Mouse (Mus musculus): Measurements from ENCODE around the gene Taf6l. TPM values are rescaled to one million over a fixed set of nuclear protein-coding genes. Genes with fewer than 3 reads are reported as not detected.

Gene Taf6l
- 1.2 TPM for polyA plus RNA-seq (2014; fragmentation: Illumina TruSeq; extraction: RNeasy Lipid Tissue Mini Kit (QIAGEN cat#74804))

DNA sequence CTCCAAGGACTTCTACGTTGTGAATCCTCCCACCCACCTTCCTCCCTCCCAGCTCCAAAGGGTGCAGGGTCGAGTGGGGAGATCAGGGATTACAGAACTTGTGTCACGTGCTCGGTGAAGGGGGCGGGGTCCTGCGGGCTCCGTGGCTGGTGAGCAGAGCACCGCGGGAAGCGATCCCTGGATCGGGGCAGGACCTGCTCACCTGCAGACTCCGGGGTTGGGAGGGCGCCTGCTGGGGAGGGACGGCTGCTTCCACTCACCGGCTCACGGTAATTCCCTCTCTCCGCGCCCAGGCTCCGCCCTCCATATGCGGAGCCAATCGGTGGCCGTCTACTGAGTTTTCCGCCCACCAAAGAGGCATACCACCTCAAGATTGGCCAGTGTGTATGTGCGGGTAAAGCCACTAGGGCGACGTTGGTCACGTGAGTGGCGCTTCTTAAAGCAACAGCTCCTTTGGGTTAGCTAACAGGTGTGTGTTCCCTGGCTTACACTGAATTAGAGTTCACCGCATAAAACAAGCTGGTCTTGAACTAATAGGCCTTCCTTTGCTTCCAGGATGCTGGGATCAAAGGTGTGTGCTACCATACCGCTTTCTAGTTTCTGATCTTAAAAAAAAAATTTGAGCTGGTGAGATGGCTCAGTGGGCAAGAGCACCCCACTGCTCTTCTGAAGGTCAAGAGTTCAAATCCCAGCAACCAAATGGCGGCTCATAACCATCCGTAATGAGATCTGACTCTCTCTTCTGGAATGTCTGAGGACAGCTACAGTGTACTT lies at the start of gene Taf6l:
TSS of gene Taf6l (minus strand) at position 410 of the 774 bp plus-strand sequence.

DNA sequence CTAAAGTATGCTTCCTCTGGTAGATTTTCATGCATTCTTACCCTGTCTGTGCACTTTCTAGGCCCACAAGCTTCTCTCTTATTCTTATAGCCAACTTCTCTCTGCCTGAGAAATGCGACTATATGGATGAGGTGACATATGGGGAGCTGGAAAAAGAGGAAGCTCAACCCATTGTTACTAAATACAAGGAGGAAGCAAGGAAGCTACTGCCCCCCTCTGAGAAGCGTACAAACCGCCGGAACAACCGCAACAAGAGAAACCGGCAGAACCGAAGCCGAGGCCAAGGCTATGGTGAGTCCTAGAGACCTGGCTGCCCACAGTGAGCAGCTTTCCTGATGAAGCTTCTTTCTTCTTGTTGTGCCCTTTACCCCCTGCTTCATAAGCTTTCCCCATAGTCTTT lies 43.4 kb upstream of the Taf6l start, which contains the start of gene AC129217.1:
TSS of gene AC129217.1 (plus strand) at position 114 of the 400 bp plus-strand sequence.

DNA sequence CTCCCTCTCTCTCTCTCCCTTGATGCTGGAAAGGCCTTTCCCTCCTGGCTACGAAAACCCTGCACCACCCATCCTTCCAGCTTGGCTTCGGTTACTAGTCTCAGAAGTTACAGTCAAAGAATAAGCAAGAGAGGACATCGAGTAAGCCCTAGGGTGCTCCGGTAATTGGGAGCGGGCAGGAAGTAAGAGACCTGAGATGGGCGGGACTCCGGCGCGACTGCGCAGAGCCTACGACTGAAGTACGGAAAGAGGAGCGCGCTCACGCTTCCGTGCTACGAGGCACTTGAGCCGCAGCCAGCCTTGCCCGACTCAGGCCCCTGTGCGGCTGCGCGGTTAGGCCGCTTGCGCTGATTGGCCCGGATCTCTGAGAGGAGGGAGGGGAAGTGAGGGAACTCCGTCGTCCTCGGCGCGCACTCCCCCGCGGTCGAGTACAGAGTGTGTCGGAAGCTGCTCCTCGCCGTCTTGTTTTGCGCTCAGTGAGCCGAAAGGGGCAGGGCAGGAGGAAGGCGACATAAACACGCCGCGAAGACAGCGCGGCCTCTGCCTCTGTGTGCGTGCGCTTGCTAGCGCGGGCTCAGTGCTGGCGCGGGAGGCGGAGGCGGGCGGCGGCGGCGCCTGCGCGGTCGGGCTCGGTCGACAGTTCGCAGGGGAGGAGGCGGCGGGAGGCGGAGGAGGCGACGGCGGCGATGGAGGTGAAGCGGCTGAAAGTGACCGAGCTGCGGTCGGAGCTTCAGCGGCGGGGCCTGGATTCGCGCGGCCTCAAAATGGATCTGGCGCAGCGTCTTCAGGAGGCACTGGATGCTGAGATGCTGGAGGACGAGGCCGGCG lies 33.6 kb upstream of the Taf6l start, which contains the start of gene Hnrnpul2:
TSS of gene Hnrnpul2 (plus strand) at position 415 of the 828 bp plus-strand sequence.

DNA sequence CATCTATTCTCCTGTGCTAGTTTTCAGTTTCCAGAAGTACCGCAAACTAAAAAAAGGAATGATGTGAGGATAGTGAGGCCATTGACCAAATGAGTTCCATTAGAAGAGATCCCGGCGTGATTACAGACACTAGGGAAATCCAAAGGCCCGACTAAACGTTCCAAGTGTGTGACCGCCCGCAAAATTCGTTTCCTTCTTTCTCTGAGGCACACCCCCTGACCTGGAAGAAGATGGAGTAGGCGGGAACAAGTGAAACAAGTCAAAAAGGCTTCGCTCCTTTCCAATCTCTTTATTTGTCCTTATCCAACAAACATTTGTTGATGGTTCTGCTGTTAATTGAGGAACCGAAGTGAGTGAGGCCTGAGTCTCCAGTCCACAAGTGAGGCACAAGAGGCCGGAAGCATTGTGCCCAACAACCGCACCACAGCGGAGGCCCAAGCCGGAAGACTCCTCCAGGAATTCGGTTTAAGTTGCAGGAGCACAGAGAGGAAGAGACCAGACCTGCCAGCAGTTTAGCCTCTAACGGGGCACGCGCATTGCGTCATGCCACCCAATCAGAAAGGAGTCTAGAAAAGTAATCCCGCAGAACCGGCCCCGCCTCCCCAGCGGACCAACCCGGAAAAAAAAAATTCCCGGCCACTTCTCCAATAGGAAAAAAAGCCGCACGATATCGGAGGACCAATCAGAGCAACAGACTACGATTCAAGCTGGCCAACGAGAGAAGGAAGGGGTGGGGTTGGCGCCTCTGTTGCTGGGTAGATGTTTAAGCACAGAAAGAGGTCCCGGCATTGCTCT lies 32.8 kb upstream of the Taf6l start, which contains the start of gene Ttc9c:
TSS of gene Ttc9c (minus strand) at position 533 of the 795 bp plus-strand sequence.

DNA sequence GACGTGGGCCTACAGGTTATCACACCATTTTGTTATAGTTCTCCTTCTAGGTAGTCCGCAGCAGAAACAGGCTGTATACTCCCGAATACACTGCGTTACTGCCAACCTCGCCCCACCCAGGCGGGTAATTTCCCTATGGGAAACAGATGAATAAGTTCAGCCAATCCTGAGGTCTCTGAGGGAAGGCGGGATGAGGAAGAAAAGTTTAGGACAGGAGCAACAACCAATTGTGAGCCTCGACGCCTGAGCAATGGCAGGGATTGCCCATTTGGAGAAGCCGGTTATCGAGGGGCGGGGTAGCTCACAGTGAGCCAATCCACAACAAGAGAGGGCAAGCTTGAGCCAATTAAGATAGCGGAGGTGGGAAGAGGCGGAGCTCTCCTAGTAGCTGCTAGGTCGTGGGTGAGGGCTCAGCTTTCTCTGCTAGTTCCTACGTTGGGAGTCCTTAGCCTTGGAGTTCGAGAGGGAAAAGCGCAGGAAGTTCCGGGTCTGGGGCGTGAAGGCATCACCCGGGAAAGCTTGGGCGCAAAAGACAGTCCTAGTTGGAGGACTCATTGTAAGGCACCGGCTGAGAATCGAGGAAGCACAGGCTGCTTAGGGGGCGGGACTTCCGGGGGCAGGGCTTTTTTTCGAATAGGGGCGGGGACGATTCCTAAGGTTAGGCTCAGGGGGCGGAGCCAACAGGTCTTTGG lies 16.1 kb upstream of the Taf6l start, which contains the start of gene Zbtb3:
TSS of gene Zbtb3 (plus strand) at position 426 of the 692 bp plus-strand sequence.

DNA sequence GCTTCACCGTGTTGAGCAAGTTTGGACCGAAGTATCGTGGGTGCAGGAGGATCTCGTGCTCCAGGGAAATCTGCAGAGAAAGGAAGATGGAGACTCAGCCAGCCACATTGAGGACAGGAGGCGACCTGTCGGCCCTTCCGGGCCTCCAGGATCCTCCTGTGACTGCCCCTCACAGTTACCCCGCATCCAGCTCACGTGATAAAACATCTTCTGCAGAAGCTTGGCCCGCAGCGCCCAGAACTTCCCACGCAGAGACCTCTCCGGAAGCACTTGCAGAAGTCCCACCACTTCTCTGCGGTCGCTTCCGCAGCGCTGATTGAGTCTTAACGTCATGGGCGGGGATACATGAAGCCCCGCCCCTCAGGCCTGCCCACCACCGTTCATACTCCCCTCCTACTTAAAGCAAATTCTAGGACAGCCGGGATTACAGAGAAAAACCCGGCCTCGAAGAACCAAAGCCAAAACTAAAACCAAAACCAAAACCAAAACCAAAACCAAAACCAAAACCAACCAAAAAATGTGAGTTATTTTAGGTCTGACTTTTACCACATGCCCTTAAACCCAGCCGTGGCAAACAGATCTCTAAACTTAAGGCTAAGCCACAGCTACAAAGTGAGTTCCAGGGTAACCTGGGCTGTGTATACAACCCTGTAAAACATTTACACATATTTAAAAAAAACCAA lies 12.2 kb upstream of the Taf6l start, which contains the start of gene Polr2g:
TSS of gene Polr2g (minus strand) at position 314 of the 683 bp plus-strand sequence.

DNA sequence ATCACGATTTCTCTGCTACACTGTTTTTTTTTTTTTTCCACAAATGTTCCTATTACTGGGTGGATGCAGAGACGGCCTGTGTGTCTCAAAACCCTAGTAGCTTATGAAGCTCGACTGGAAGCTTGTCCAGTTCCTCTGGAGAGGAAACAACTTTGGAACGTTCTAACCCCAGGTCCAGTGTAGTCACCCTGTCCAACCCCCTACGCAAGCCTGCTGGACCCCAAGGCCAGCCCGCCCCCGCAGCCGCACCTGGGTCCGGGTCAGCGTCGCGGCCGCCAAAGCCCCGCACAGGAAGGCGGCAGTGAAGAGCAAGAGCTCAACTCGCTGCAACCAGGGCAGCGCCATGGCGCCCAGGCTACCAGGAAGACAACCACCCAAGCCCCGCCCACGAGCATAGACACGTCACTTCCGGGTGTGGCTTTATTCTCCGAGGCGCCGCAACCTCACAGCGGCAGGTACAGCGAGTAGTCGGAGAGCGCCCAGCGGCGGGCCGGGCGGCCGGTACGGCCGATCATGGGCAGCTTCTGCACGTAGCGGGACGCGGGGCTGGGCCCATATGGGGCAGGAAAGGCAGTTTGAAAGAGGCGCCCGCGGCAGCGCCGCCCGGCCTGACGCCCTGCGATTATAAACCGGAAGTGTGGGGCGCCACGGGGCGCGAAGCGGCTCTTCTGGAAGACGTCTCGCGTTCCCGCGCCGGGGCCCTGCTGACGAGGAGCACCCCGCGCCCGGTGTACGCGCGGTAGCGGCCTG lies 12.0 kb downstream of the Taf6l start, which contains the start of gene Tmem179b:
TSS of gene Tmem179b (minus strand) at position 382 of the 750 bp plus-strand sequence.

DNA sequence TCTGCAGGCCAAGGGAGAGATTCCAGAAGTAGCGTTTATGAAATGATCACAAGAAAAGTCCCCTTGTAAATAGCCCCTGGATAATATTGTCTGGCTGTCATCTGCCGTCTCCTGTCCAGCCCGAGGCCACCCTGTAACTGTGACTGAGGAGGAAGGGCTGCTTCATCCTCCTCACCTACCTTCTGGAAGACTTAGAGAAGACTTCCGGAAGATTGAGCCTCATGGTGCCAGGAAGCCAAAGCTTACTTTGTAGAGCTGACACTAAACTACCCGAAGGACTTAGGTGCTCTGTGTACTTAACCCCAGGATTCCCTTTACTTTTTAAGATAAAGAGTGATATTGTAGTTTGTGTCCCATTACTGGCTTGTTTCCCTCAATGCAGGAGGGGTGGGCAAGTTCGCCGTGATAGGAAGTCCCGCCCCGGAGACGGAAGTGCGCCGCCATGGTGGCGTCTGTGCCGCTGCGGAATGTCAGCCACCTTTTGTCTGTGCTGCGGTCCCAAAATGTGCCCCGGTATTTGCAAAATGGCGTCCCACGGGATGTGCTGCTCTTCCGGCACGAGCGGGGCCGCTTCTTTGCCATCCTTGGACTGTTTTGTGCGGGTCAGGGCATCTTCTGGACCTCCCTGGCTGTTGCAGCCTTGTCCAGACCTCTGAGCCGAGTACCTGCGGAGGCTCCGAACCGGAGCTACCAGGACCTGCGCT lies 15.5 kb downstream of the Taf6l start, which contains the start of gene Tmem223:
TSS of gene Tmem223 (plus strand) at position 430 of the 704 bp plus-strand sequence.

DNA sequence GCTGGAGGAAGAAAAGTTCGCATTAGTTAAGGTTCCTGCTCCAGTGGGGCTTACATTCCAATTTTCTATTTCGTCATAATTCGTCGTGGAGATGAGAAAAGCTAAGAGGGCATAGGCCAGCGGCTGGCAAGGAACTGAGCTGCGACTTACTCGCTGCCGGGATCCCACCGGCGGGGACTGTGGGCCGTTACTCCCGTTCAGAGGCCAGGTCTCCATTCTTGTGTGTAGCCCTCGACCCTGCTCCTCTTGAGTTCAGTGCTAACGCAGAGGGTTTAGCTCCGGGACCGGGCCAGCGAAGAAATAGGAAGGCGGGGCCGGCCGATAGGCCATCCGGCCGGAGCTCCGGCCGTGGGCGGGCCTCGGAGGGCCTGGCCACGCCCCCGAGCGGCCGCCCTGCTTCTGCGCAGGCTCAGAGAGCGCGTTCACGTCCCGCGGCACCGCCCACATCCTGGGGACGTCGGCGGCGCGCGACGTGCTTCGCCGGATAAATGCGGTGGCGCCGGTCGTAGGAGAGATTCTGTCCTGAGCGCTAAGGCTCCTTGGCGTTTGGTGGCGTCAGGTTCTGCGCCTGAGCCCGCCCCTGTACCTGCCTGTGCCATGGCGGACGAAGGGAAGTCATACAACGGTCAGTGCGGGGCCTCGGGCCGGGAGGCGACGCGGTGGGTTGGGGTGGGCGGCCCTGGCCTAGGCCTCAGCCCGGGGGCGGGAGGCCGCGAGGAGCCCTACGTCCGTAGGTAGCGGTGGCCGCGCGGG lies 29.4 kb downstream of the Taf6l start, which contains the start of gene Nxf1:
TSS of gene Nxf1 (plus strand) at position 439 of the 753 bp plus-strand sequence.

DNA sequence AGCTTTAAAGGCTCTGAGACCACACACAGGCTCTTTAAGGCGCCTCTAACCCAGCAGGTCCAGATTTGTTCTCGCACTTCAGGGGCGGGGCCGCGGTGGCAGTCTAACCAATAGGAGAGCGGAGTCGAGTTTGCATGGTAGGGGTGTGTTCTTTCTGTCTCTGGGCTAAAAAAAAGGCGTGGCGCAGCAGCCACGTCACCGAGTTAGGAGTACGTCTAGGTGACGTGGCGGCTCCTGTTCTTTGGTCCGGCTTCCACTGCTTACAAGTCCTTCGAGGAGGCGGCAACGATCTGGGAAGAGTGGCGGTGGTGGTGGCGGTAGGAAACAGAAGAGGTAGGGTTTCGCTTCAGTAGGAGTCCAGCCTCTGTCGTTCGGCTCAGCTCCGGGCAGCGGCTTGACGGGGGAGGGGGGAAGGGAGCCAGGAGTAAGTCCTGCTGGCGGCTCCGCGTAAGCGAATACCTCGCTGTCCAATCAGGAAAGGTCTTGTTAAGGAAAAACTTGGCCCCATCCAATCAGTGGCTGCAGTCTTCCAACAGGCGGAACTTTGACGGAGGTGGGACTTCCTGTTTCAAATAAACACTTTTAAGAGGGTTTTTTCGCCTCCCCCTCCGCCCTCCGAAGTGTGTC lies 44.9 kb downstream of the Taf6l start, which contains the start of gene Stx5a:
TSS of gene Stx5a (plus strand) at position 171 of the 627 bp plus-strand sequence.

DNA sequence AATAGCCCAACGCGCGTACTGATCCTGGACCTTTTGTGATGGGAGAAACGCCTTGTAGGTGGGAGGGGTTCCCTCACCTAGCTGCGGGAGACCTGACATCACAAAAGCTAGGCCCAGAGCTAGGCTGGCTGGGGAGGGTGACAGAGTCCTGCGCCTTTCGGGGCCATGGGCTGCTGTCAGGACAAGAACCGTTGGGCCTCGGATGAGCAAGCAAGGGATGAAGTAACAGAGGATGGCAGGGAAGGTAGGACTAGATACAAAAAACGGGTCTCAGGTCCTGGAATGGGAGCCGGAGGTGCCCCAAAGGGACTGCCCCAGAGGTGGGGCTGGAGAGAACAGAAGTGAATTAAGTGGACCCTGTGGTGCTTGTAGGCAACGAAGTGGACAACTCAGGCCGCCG lies 45.6 kb downstream of the Taf6l start, which contains the start of gene 1700092M07Rik:
TSS of gene 1700092M07Rik (plus strand) at position 116 of the 400 bp plus-strand sequence.

DNA sequence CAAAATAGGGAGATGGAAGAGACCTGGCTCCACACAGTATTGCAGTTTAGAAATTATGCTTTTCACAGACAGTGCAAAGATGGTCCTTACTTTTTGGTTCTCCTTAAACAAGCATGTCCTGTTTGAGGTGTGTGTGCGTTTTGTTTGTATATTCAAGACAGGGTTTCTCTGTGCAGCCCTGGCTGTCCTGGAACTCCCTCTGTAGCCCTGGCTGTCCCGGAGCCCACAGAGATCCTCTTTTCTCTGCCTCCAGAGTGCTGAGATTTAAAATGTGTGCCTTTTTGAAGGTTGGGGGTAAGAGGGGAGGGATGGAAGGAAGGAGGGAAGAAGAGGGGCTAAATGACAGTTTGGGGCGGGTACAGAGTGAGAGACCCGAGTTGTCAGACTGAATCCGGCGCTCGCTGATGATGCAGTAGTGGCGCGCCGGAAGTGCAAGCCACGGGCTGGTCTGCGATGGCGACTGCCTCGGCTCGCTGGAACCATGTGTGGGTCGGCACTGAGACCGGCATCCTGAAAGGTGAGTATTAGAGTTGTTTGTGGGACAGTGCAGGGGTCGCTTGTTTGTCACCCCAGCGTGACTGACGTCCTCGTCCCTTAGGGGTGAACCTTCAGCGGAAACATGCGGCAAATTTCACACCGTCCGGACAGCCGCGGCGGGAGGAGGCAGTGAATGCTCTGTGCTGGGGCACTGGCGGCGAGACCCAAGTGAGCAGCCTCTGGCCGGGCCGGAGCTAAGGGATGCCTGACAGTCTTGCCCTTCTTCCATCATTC lies 50.6 kb downstream of the Taf6l start, which contains the start of gene Wdr74:
TSS of gene Wdr74 (plus strand) at position 439 of the 771 bp plus-strand sequence.

Other genes with a start within 250 kb of the Taf6l start
- gene Slc22a8, start 195.2 kb downstream of the Taf6l start, polyA plus RNA-seq (2014; fragmentation: Illumina TruSeq; extraction: RNeasy Lipid Tissue Mini Kit (QIAGEN cat#74804)): not detected
- gene Slc22a6, start 168.4 kb downstream of the Taf6l start, polyA plus RNA-seq (2014; fragmentation: Illumina TruSeq; extraction: RNeasy Lipid Tissue Mini Kit (QIAGEN cat#74804)): not detected
- not detected for gene Chrm1, start 122.6 kb downstream of the Taf6l start, polyA plus RNA-seq (2014; fragmentation: Illumina TruSeq; extraction: RNeasy Lipid Tissue Mini Kit (QIAGEN cat#74804))
- gene Slc3a2, start 63.0 kb downstream of the Taf6l start, polyA plus RNA-seq (2014; fragmentation: Illumina TruSeq; extraction: RNeasy Lipid Tissue Mini Kit (QIAGEN cat#74804)): 233 TPM
- 11.1 TPM for gene Wdr74, start 50.6 kb downstream of the Taf6l start, polyA plus RNA-seq (2014; fragmentation: Illumina TruSeq; extraction: RNeasy Lipid Tissue Mini Kit (QIAGEN cat#74804))
- not detected for gene 1700092M07Rik, start 45.7 kb downstream of the Taf6l start, polyA plus RNA-seq (2014; fragmentation: Illumina TruSeq; extraction: RNeasy Lipid Tissue Mini Kit (QIAGEN cat#74804))
- gene Stx5a, start 45.0 kb downstream of the Taf6l start, polyA plus RNA-seq (2014; fragmentation: Illumina TruSeq; extraction: RNeasy Lipid Tissue Mini Kit (QIAGEN cat#74804)): 65.4 TPM
- 63.1 TPM for gene Nxf1, start 29.3 kb downstream of the Taf6l start, polyA plus RNA-seq (2014; fragmentation: Illumina TruSeq; extraction: RNeasy Lipid Tissue Mini Kit (QIAGEN cat#74804))
- 26.6 TPM for gene Tmem223, start 15.4 kb downstream of the Taf6l start, polyA plus RNA-seq (2014; fragmentation: Illumina TruSeq; extraction: RNeasy Lipid Tissue Mini Kit (QIAGEN cat#74804))
- 29.5 TPM for gene Tmem179b, start 11.9 kb downstream of the Taf6l start, polyA plus RNA-seq (2014; fragmentation: Illumina TruSeq; extraction: RNeasy Lipid Tissue Mini Kit (QIAGEN cat#74804))
- 64.4 TPM for gene Polr2g, start 12.2 kb upstream of the Taf6l start, polyA plus RNA-seq (2014; fragmentation: Illumina TruSeq; extraction: RNeasy Lipid Tissue Mini Kit (QIAGEN cat#74804))
- gene Zbtb3, start 16.1 kb upstream of the Taf6l start, polyA plus RNA-seq (2014; fragmentation: Illumina TruSeq; extraction: RNeasy Lipid Tissue Mini Kit (QIAGEN cat#74804)): not detected
- 110 TPM for gene Ttc9c, start 32.9 kb upstream of the Taf6l start, polyA plus RNA-seq (2014; fragmentation: Illumina TruSeq; extraction: RNeasy Lipid Tissue Mini Kit (QIAGEN cat#74804))
- gene Hnrnpul2, start 33.6 kb upstream of the Taf6l start, polyA plus RNA-seq (2014; fragmentation: Illumina TruSeq; extraction: RNeasy Lipid Tissue Mini Kit (QIAGEN cat#74804)): 169 TPM
- gene AC129217.1, start 43.4 kb upstream of the Taf6l start, polyA plus RNA-seq (2014; fragmentation: Illumina TruSeq; extraction: RNeasy Lipid Tissue Mini Kit (QIAGEN cat#74804)): 3.6 TPM
- gene Bscl2, start 51.0 kb upstream of the Taf6l start, polyA plus RNA-seq (2014; fragmentation: Illumina TruSeq; extraction: RNeasy Lipid Tissue Mini Kit (QIAGEN cat#74804)): 25.1 TPM
- gene Gng3, start 52.8 kb upstream of the Taf6l start, polyA plus RNA-seq (2014; fragmentation: Illumina TruSeq; extraction: RNeasy Lipid Tissue Mini Kit (QIAGEN cat#74804)): 0.57 TPM
- 10.2 TPM for gene Lrrn4cl, start 64.4 kb upstream of the Taf6l start, polyA plus RNA-seq (2014; fragmentation: Illumina TruSeq; extraction: RNeasy Lipid Tissue Mini Kit (QIAGEN cat#74804))
- 15.6 TPM for gene Ubxn1, start 85.1 kb upstream of the Taf6l start, polyA plus RNA-seq (2014; fragmentation: Illumina TruSeq; extraction: RNeasy Lipid Tissue Mini Kit (QIAGEN cat#74804))
- gene Uqcc3, start 94.5 kb upstream of the Taf6l start, polyA plus RNA-seq (2014; fragmentation: Illumina TruSeq; extraction: RNeasy Lipid Tissue Mini Kit (QIAGEN cat#74804)): 2.8 TPM
- 51.7 TPM for gene Lbhd1, start 97.3 kb upstream of the Taf6l start, polyA plus RNA-seq (2014; fragmentation: Illumina TruSeq; extraction: RNeasy Lipid Tissue Mini Kit (QIAGEN cat#74804))
- not detected for gene Gm49403, start 97.5 kb upstream of the Taf6l start, polyA plus RNA-seq (2014; fragmentation: Illumina TruSeq; extraction: RNeasy Lipid Tissue Mini Kit (QIAGEN cat#74804))
- gene 1810009A15Rik, start 102.4 kb upstream of the Taf6l start, polyA plus RNA-seq (2014; fragmentation: Illumina TruSeq; extraction: RNeasy Lipid Tissue Mini Kit (QIAGEN cat#74804)): 17.4 TPM
- gene Gm49416, start 102.5 kb upstream of the Taf6l start, polyA plus RNA-seq (2014; fragmentation: Illumina TruSeq; extraction: RNeasy Lipid Tissue Mini Kit (QIAGEN cat#74804)): not detected
- 1.3 TPM for gene Ints5, start 106.6 kb upstream of the Taf6l start, polyA plus RNA-seq (2014; fragmentation: Illumina TruSeq; extraction: RNeasy Lipid Tissue Mini Kit (QIAGEN cat#74804))
- gene Ganab, start 111.7 kb upstream of the Taf6l start, polyA plus RNA-seq (2014; fragmentation: Illumina TruSeq; extraction: RNeasy Lipid Tissue Mini Kit (QIAGEN cat#74804)): 88.1 TPM
- 6.5 TPM for gene B3gat3, start 134.0 kb upstream of the Taf6l start, polyA plus RNA-seq (2014; fragmentation: Illumina TruSeq; extraction: RNeasy Lipid Tissue Mini Kit (QIAGEN cat#74804))
- 0.60 TPM for gene Rom1, start 142.9 kb upstream of the Taf6l start, polyA plus RNA-seq (2014; fragmentation: Illumina TruSeq; extraction: RNeasy Lipid Tissue Mini Kit (QIAGEN cat#74804))
- 3.0 TPM for gene Eml3, start 143.1 kb upstream of the Taf6l start, polyA plus RNA-seq (2014; fragmentation: Illumina TruSeq; extraction: RNeasy Lipid Tissue Mini Kit (QIAGEN cat#74804))
- 93.8 TPM for gene Mta2, start 155.5 kb upstream of the Taf6l start, polyA plus RNA-seq (2014; fragmentation: Illumina TruSeq; extraction: RNeasy Lipid Tissue Mini Kit (QIAGEN cat#74804))
- 2.3 TPM for gene Tut1, start 167.4 kb upstream of the Taf6l start, polyA plus RNA-seq (2014; fragmentation: Illumina TruSeq; extraction: RNeasy Lipid Tissue Mini Kit (QIAGEN cat#74804))
- 118 TPM for gene Eef1g, start 180.6 kb upstream of the Taf6l start, polyA plus RNA-seq (2014; fragmentation: Illumina TruSeq; extraction: RNeasy Lipid Tissue Mini Kit (QIAGEN cat#74804))
- gene Ahnak, start 202.9 kb upstream of the Taf6l start, polyA plus RNA-seq (2014; fragmentation: Illumina TruSeq; extraction: RNeasy Lipid Tissue Mini Kit (QIAGEN cat#74804)): 70.1 TPM

Measured in ovary, adult 10 weeks (tissue).